Mouse (Mus musculus): ENCODE measurements around the gene Ascl1.

DNA sequence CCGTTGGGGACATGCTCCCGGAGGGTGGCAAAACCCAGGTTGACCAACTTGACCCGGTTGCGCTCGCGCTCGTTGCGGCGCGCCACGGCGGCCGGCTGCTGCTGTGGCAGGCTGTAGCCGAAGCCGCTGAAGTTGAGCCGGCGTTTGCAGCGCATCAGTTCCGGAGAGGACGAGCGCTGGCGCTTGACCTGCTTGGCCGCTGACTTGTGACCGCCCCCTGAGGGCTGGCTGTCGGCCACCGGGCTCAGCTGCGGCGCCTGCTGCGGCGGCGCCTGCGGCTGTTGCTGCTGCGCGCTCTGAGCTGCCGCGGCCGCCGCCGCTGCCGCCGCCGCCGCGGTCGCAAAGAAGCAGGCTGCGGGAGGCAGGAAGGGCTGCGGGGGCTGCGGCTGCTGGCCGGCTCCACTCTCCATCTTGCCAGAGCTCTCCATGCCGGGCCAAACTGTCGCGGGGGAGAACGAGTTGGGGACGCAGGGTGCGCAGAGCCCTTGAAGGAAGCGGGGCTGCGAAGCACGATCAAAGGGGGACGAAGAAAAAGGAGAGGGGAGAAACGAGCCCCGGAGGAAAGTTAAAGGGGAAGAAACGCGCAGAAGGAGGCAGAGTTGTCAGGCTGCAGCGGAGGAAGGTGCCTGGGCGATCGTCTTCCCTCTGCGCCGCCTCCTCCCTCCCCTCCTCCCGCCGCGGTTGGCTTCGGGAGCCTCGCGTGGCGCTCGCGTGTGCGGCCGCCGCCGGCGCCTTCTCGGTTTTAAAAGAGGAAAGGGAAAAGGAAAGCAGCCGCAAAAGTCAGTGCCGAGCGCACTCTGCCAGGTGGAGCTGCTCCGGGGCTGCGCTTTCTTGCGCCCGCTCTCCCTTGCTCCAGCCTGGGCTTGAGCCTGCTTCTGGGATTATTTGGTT is 554 bp downstream of the Ascl1 start:
- TF ChIP-seq POLR2A (IDR thresholded peaks at IDR 0.05; ENCODE audit: insufficient read length, low read depth) (no peak), POLR2AphosphoS2 (IDR thresholded peaks at IDR 0.05; ENCODE audit: insufficient read length, low read depth) (no peak), CEBPB (IDR thresholded peaks at IDR 0.05; ENCODE audit: insufficient read depth, poor library complexity, severe bottlenecking) (no peak), MAX (IDR thresholded peaks at IDR 0.05; ENCODE audit: low read depth) (no peak)
